Mouse (Mus musculus): ENCODE measurements around the gene Slc5a5. TPM values are rescaled to one million over a fixed set of nuclear protein-coding genes. Genes with fewer than 3 reads are reported as not detected.

The Slc5a5 gene
- polyA plus RNA-seq, 1 experiment from 2014 or later = 0.08 TPM

- ATAC-seq = peak; percentile 94
- TF ChIP-seq CTCF (IDR thresholded peaks at IDR 0.05) = no peak
- peak; percentile 99 for DNase-seq (ENCODE audit: low read depth, low spot score)
- in situ Hi-C loops (cut with MboI; ENCODE audit: low pct_unique_long_range_greater_than_20kb) = loop anchor here (5.0 kb wide), 1 partner anchor 72 kb away; no protein-coding TSS in a partner anchor
- CTCF ChIA-PET = interaction anchor here (1.0 to 3.6 kb wide), 10 partner anchors 11 to 117 kb away, joined by 3 to 19 read pairs (median 4); partner anchors contain the start of gene Mast3
- POLR2A ChIA-PET = interaction anchor here (0.6 to 1.3 kb wide), 4 partner anchors 17 to 538 kb away, joined by 3 to 9 read pairs (median 3); no protein-coding TSS in a partner anchor
- no peaks in the 10 kb centered on the region for H3K27me3 ChIP-seq
These were observed 52.9 kb downstream of the Slc5a5 start, which contains the start of gene Arrdc2 for GRCm38 (mm10) chr8:70839408-70840351. TSS of gene Arrdc2 (minus strand) at chr8:70839720.

DNA sequence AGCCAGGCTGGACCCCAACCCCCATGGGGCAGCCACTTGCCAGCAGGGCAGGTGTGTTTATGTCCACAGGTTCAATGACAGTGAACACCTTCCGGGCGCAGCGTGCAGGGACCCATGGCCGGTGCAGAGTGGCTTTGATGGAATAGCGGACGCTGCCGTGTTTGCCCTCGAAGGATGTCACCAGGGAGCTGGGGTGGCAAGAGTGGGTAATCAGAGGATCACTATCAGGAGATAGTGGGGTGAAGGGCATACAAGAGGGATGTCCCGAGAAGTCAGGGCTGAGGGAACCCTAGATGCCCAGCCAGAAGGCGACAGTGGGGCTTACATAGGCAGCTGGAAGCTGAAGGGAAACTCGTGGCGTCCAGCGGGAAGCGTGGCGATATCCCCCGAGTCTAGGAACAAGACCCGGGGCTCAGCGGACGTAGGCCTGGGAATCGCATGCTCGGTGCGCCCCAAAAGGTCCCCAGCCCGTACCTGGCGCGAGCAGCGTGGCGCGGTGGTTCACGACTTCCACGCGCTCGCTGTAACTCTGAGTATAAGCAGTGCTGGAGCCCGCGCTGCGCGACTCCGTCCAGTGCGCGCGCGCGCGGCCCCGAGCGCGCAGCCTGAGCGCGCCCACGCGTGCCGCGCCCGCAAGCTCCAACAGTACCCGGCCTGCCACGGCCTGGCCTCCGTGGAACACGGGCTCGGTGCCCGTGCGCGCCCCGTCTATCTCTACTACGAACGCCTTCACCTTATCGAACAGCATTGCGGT, 53.7 kb downstream of the Slc5a5 start:
- peak; percentile 3 for ATAC-seq
- POLR2A ChIA-PET = interaction anchor here (0.6 to 1.3 kb wide), 5 partner anchors 13 to 537 kb away, joined by 3 to 9 read pairs (median 3); no protein-coding TSS in a partner anchor
- in situ Hi-C loops (cut with MboI; ENCODE audit: low pct_unique_long_range_greater_than_20kb) = no loop called here
- no peak for TF ChIP-seq CTCF (IDR thresholded peaks at IDR 0.05)
- no peaks in the 10 kb centered on the region for H3K27me3 ChIP-seq
- DNase-seq (ENCODE audit: low read depth, low spot score) = no peak
- CTCF ChIA-PET = interaction anchor here (1.3 to 3.6 kb wide), 6 partner anchors 10 to 116 kb away, joined by 3 to 19 read pairs (median 5); no protein-coding TSS in a partner anchor

DNA sequence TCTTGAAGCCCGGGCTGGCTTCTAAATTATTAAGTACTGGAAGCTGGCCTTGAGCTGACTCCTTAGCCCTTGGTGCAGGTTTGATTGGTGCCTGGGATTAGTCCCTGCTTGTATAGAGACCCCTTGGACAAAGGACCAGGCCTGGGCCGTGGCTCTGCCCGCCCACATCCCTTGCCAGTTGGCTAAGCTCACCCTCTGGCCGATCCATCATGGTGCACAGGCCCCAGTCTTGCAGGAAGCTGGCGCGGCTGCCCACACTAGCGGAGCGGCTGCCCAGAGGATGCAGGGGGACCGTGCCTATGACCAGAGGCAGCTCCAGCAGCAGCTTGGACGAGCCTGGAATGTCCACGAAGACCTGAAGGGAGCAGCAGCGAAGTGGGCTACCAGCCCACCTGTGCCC, 55.9 kb downstream of the Slc5a5 start:
- ATAC-seq (no peak), DNase-seq (ENCODE audit: low read depth, low spot score) (no peak)
- CTCF ChIA-PET = interaction anchor here (1.1 to 2.0 kb wide), 2 partner anchors 15 to 33 kb away, joined by 3 to 4 read pairs; no protein-coding TSS in a partner anchor
- TF ChIP-seq CTCF (IDR thresholded peaks at IDR 0.05) = no peak
- POLR2A ChIA-PET = no interaction called here
- in situ Hi-C loops (cut with MboI; ENCODE audit: low pct_unique_long_range_greater_than_20kb) = no loop called here
- H3K27me3 ChIP-seq = no peaks in the 10 kb centered on the region

GRCm38 (mm10) chr8:70834071-70834470, 58.5 kb downstream of the Slc5a5 start:
- TF ChIP-seq CTCF (IDR thresholded peaks at IDR 0.05) = no peak
- CTCF ChIA-PET = interaction anchor here (0.9 kb wide), 1 partner anchor 13 kb away, joined by 3 read pairs; no protein-coding TSS in a partner anchor
- no peaks in the 10 kb centered on the region for H3K27me3 ChIP-seq
- no peak for DNase-seq (ENCODE audit: low read depth, low spot score)
- POLR2A ChIA-PET = no interaction called here
- in situ Hi-C loops (cut with MboI; ENCODE audit: low pct_unique_long_range_greater_than_20kb) = no loop called here
- ATAC-seq = no peak

DNA sequence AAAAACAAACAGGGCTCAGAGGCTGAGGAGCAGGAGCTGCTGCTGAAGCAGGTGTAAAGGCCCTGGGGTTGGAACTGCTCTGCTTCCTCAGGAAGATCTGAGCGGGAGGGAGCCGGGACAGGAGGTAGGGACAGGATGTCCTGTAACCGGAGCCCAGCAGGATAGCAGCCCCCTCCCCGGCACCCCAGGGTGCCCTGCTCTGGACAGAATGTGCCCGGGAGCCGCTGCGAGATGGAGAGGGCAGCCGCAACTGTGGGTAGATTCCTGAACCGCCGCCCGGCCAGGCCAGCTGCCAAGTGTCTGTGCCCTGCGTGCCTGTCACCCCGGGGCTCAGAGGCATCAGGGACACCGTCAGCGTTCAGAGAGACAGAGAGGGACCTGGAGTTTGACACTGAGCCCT, 59.0 kb downstream of the Slc5a5 start:
- TF ChIP-seq CTCF (IDR thresholded peaks at IDR 0.05) = no peak
- in situ Hi-C loops (cut with MboI; ENCODE audit: low pct_unique_long_range_greater_than_20kb) = no loop called here
- no peaks in the 10 kb centered on the region for H3K27me3 ChIP-seq
- ATAC-seq (no peak), DNase-seq (ENCODE audit: low read depth, low spot score) (no peak)
- ChIA-PET CTCF (interaction anchor here (0.9 to 3.3 kb wide), 2 partner anchors 12 kb away, joined by 3 to 14 read pairs; no protein-coding TSS in a partner anchor), POLR2A (no interaction called here)

- POLR2A ChIA-PET = no interaction called here
- in situ Hi-C loops (cut with MboI; ENCODE audit: low pct_unique_long_range_greater_than_20kb) = no loop called here
- DNase-seq (ENCODE audit: low read depth, low spot score) (no peak), ATAC-seq (no peak)
- H3K27me3 ChIP-seq = no peaks in the 10 kb centered on the region
- no peak for TF ChIP-seq CTCF (IDR thresholded peaks at IDR 0.05)
- CTCF ChIA-PET = interaction anchor here (3.3 kb wide), 1 partner anchor 12 kb away, joined by 14 read pairs; no protein-coding TSS in a partner anchor
These were observed 59.5 kb downstream of the Slc5a5 start for GRCm38 (mm10) chr8:70833018-70833482.

Other genes with a start within 250 kb of the Slc5a5 start
- gene Pgpep1, start 232.4 kb downstream of the Slc5a5 start, polyA plus RNA-seq (2021) = 116 TPM
- gene Lsm4, start 219.5 kb downstream of the Slc5a5 start, polyA plus RNA-seq (2021) = 189 TPM
- gene Jund, start 193.8 kb downstream of the Slc5a5 start, polyA plus RNA-seq (2021) = 376 TPM
- gene Iqcn, start 189.3 kb downstream of the Slc5a5 start, polyA plus RNA-seq (2021) = 0.06 TPM
- 1.1 TPM for gene Gm3336, start 174.2 kb downstream of the Slc5a5 start, polyA plus RNA-seq (2021)
- gene Pde4c, start 169.0 kb downstream of the Slc5a5 start, polyA plus RNA-seq (2021) = 15.0 TPM
- gene Rab3a, start 138.1 kb downstream of the Slc5a5 start, polyA plus RNA-seq (2021) = 35.0 TPM
- gene Mpv17l2, start 131.8 kb downstream of the Slc5a5 start, polyA plus RNA-seq (2021) = 85.2 TPM
- gene Pik3r2, start 116.0 kb downstream of the Slc5a5 start, polyA plus RNA-seq (2021) = 110 TPM
- 30.4 TPM for gene Mast3, start 87.7 kb downstream of the Slc5a5 start, polyA plus RNA-seq (2021)
- gene Il12rb1, start 84.3 kb downstream of the Slc5a5 start, polyA plus RNA-seq (2021) = 0.80 TPM
- 6.8 TPM for gene Arrdc2, start 53.0 kb downstream of the Slc5a5 start, polyA plus RNA-seq (2021)
- gene Kcnn1, start 29.5 kb downstream of the Slc5a5 start, polyA plus RNA-seq (2021) = 8.0 TPM
- gene Ccdc124, start 18.8 kb downstream of the Slc5a5 start, polyA plus RNA-seq (2021) = 67.5 TPM
- gene Rpl18a, start 4.7 kb upstream of the Slc5a5 start, polyA plus RNA-seq (2021) = 1,930 TPM
- 50.9 TPM for gene Map1s, start 13.2 kb upstream of the Slc5a5 start, polyA plus RNA-seq (2021)

Data from Patski (cell line).